Mouse (Mus musculus) stomach, postnatal 0 days (tissue): ENCODE data around the gene Slc16a4. TPM values are rescaled to one million over a fixed set of nuclear protein-coding genes. Genes with fewer than 3 reads are reported as not detected.
A peak's percentile ranks its signal among the peaks of the same experiment; 100 is the strongest.

Experiments
- ATAC-seq: fragments of 200-750 bp; cut with Nextera tagmentation; 2 replicates; pipeline ENCODE4 v1.8.0; 2017; ENCODE audit not compliant: low FRiP score, low TSS enrichment
- DNase-seq: peaks from one replicate; pipeline ENCODE4 v3.0.0-alpha.2; 2016; ENCODE audit warnings: low spot score
- H3K27ac ChIP-seq: fragments of 300-500 bp; sonication (generic); replicated peaks from 2 replicates; pipeline ENCODE4 v1.5.1; 2014; ENCODE audit warnings: mild to moderate bottlenecking, control low read depth
- H3K27me3 ChIP-seq: fragments of 300-500 bp; sonication (generic); 2 replicates; pipeline ENCODE4 v1.6.1; 2014; ENCODE audit warnings: low read length; ENCODE audit not compliant: control insufficient read depth, insufficient read depth
- H3K36me3 ChIP-seq: fragments of 300-500 bp; sonication (generic); 2 replicates; pipeline ENCODE4 v1.6.1; 2014; ENCODE audit warnings: low read length, mixed read lengths; ENCODE audit not compliant: control insufficient read depth, insufficient read depth
- H3K4me1 ChIP-seq: fragments of 300-500 bp; sonication (generic); replicated peaks from 2 replicates; pipeline ENCODE4 v1.6.1; 2014; ENCODE audit warnings: antibody characterized with exemption; ENCODE audit not compliant: control insufficient read depth, insufficient read depth
- H3K4me2 ChIP-seq: fragments of 300-500 bp; sonication (generic); replicated peaks from 2 replicates; pipeline ENCODE4 v1.6.1; 2014; ENCODE audit warnings: low read depth, mild to moderate bottlenecking, control low read depth, moderate library complexity
- H3K4me3 ChIP-seq: fragments of 300-500 bp; sonication (generic); 2 replicates; pipeline ENCODE4 v1.5.1; 2014; ENCODE audit warnings: low read depth, low read length, control low read depth
- H3K9ac ChIP-seq: fragments of 300-500 bp; sonication (generic); 2 replicates; pipeline ENCODE4 v1.6.1; 2014; ENCODE audit warnings: mild to moderate bottlenecking, low read length, control low read depth, mixed read lengths
- H3K9me3 ChIP-seq: fragments of 300-500 bp; sonication (generic); 2 replicates; pipeline ENCODE4 v1.6.1; 2016; ENCODE audit warnings: low read length; ENCODE audit not compliant: control insufficient read depth
- CTCF ChIP-seq: IDR thresholded peaks from 2 replicates; pipeline ENCODE4 v1.5.1; 2016; ENCODE audit warnings: antibody characterized with exemption, low read depth, mild to moderate bottlenecking, moderate library complexity
- EP300 ChIP-seq: optimal IDR thresholded peaks from 2 replicates; pipeline ENCODE3; 2016; ENCODE audit warnings: antibody characterized with exemption
- WGBS: fragments of 180-500 bp; shearing (Covaris S2); extraction: QIAGEN DNeasy Blood & Tissue Kit; methylation state at CpG from one replicate; pipeline ENCODE4 v1.1.7; 2014; 5-methylcytosine and 5-hydroxymethylcytosine counted together
- polyA plus RNA-seq: library from polyadenylated mRNA; unstranded; fragments of >200 nt; fragmentation: Nextera tagmentation; extraction: Ambion mirVana; gene quantifications from 2 replicates; pipeline ENCODE4 v1.2.1, GENCODE M21; 2015

The Slc16a4 gene
- polyA plus RNA-seq, 1 experiment from 2014 or later = 2.1 TPM

DNA sequence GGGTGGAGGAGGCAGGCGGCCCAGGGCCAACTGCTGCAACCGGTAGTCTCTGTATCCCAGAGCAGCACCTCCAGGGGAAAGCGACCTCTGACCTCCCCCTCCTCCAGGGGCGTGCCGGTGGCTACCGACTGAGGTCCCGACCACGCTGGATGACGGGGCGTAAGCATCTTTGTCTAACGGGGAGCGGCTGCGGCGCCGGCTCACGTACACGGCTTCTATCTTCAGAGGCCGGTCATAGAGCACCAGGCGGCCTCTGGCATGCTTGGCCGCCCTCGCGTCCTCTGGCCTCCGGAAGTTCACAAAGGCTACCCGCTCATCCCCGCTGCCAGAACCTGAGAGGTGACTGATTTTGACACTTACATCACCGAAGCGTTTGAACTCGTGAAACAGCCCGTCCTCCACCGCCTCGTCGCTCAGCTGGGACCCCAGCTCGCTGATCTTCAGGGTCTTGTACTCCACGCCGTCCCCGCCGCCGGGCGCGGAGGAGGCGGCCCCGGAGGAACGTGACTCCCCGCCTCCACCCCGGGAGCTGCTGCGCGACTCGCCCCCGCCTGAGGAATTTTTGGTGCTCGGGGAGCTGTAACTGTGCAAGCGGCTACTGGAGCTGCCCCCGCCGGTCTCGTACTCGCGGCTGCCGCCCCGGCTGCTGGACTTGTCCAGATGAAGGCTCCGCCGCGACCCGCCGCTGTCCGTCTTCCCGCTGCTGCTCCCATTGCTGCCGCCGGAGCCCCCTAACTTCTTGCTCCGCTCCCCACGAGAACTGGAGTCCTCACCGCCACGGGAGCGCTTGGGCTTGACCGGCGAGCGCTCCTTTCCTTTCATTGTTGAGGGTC is 41.3 kb downstream of the Slc16a4 start:
- no peak for ATAC-seq
- under 1% methylated on average over 74 of the region's 75 CpGs for WGBS

DNA sequence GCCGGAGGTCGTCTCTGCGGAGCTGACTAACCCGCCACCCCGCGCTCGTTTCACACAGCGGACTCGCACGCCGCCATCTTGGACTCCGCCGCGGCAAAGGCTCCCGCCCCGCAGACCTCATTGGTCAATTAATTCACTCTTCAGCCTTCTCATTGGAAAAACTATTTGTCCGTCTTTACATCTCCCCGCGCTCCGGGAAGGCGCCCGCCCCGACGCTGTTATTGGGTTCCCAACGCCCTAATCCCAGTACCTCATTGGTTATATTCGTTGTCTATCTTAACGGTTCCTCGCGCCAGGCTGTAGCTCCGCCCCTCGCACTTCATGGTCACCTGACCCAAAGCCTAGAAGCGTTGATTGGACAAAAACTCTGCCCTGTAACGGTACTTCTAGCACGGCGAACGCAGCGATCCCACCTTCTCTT is 41.9 kb downstream of the Slc16a4 start:
- DNase-seq (peak; percentile 97), ATAC-seq (peak; percentile 96)
- H3K27me3 ChIP-seq = no peaks in the 10 kb centered on the region
- 0% methylated on average over 37 of the region's 37 CpGs for WGBS
- H3K4me3 ChIP-seq = peak overlapping the region; percentile 97
- H3K4me1 ChIP-seq = peaks cover 8% of the 10 kb centered on the region
- 0 out of 2 replicates have a peak, but pooled peaks cover 3% of the 10 kb centered on the region for H3K36me3 ChIP-seq
- TF ChIP-seq EP300 (peak; percentile 10), CTCF (no peak)
- H3K9me3 ChIP-seq = no peaks in the 10 kb centered on the region
- H3K27ac ChIP-seq = peak overlapping the region; percentile 97
- peak overlapping the region; percentile 91 for H3K4me2 ChIP-seq
- peak overlapping the region; percentile 90 for H3K9ac ChIP-seq

More for the DNA sequence above, 41.3 kb downstream of the Slc16a4 start:
- Histone ChIP-seq H3K9ac (peak overlapping the region; percentile 90), H3K4me1 (peaks cover 8% of the 10 kb centered on the region), H3K27ac (peak overlapping the region; percentile 93), H3K36me3 (0 out of 2 replicates have a peak, but pooled peaks cover 3% of the 10 kb centered on the region), H3K9me3 (no peaks in the 10 kb centered on the region), H3K4me2 (peak overlapping the region; percentile 91), H3K4me3 (peak overlapping the region; percentile 97), H3K27me3 (no peaks in the 10 kb centered on the region)
- TF ChIP-seq CTCF = no peak
- TF ChIP-seq EP300 = no peak
- peak; percentile 66 for DNase-seq

DNA sequence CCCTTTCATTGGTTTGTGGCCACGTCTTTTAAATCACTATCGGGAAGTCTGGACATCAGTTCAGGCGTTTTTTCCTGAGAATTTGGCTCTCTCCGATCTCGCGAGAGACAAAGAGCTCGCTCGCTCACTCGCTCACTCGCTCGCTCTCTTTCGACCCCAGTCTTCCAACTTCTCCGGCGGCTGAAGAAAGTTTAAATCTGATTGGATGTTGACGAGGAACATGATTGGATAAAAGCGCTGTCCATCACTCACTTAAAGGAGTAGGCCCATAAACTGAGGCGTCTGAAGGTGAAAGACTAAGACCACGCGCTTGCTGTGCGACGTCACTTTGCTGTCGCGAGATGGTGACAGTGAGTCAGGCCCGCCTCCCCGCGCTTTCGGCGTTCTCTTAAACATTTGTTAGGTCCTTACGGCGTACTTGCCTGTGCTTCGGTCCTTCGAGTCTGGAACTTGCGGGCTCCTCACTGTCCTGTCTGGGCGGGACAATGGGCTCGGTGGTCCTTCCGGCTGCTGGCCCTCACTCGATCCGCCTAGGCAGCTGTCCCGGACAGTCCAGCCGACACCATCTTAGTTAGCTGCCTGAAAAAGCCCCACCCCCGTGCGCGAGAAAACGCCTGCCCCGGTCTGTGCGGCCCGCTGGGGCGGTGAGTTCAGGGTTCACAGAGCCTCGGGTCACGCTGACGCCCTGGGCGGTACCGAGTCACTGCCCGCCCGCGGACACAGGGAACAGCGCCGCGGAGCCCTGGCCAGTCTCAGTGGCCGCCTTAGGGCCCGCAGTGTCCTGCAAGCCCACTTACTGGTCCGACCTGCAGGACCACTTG is 42.6 kb downstream of the Slc16a4 start, which contains the start of gene Rbm15:
TSS of gene Rbm15 (minus strand) at position 293 of the 821 bp plus-strand sequence.
- WGBS = under 1% methylated on average over 62 of the region's 62 CpGs

DNA sequence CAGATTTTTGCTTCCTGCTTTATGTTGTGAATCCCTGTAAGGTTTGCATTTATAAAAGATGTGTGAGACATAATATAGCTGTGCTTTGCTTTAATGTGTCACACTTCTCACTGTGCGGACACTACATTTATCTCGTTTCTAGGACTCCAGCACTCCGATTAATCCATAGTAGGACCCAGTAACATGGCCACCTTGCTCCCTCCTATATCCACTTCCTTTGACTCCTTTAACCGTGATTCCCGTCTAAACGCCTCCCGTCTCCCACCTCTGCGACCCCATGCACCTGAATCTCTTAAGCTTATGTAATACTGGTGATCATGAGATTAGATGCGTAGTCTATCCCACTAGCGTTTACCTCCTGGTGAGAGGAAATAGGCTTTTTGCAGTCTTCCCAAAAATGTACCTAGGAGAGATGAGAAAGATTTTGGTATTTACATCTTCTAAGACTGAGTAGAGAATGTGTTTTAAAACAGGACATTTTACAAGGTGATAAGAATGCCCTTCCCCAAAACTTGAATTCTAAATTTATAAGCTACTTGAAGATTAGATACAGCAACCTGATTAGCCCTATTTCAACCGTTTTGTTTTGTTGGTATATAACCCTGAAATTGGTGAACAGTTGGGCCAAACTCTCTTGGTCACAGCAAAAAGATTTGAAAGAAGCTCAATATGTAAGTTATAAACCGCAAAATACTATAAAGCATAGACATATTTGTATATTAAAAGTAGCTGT is 43.3 kb downstream of the Slc16a4 start:
- WGBS = 10% methylated on average over 12 of the region's 12 CpGs
- Histone ChIP-seq H3K4me1 (peaks cover 8% of the 10 kb centered on the region), H3K27me3 (no peaks in the 10 kb centered on the region), H3K4me3 (peak overlapping the region; percentile 58), H3K9ac (peak overlapping the region; percentile 87), H3K36me3 (0 out of 2 replicates have a peak, but pooled peaks cover 3% of the 10 kb centered on the region), H3K4me2 (peak overlapping the region; percentile 70), H3K27ac (peak overlapping the region; percentile 97), H3K9me3 (no peaks in the 10 kb centered on the region)
- no peak for ATAC-seq
- no peak for TF ChIP-seq EP300
- TF ChIP-seq CTCF = no peak
- no peak for DNase-seq

More for the DNA sequence above, 42.6 kb downstream of the Slc16a4 start, which contains the start of gene Rbm15:
- H3K4me1 ChIP-seq = peaks cover 8% of the 10 kb centered on the region
- no peaks in the 10 kb centered on the region for H3K9me3 ChIP-seq
- no peaks in the 10 kb centered on the region for H3K27me3 ChIP-seq
- H3K27ac ChIP-seq = peak within 1 kb of the TSS; percentile 97
- H3K36me3 ChIP-seq = 0 out of 2 replicates have a peak, but pooled peaks cover 3% of the 10 kb centered on the region
- TF ChIP-seq CTCF (peak; percentile 44), EP300 (peak; percentile 98)
- DNase-seq (peak; percentile 94), ATAC-seq (peak; percentile 93)
- H3K9ac ChIP-seq = peak within 1 kb of the TSS; percentile 90
- peak within 1 kb of the TSS; percentile 91 for H3K4me2 ChIP-seq
- peak within 1 kb of the TSS; percentile 97 for H3K4me3 ChIP-seq

DNA sequence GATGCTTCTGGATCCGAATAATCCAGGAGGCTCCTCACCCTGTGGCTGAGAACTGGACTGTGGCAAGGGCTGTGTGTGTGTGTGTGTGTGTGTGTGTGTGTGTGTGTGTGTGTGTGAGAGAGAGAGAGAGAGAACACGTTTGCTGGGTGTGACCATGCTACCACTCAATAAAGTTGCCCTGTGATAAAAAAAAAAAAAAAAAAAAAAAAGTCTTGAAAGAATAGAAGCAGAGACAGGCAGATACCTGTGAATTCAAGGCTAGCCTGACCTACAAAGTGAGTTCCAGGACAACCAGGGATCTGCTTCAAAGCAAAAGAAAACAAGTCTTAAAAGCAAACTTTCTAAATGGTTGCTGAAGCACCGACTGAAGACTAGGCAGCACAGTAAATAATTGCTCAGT is 52.9 kb downstream of the Slc16a4 start:
- ATAC-seq = no peak
- DNase-seq = no peak
- WGBS = 33% methylated on average over 3 of the region's 3 CpGs
- Histone ChIP-seq H3K9ac (no peak overlapping the region), H3K36me3 (no peaks in the 10 kb centered on the region), H3K27me3 (no peaks in the 10 kb centered on the region), H3K4me3 (no peak overlapping the region), H3K27ac (no peak overlapping the region), H3K4me1 (no peaks in the 10 kb centered on the region), H3K9me3 (no peaks in the 10 kb centered on the region), H3K4me2 (no peak overlapping the region)
- TF ChIP-seq EP300 = no peak
- no peak for TF ChIP-seq CTCF
